Mouse (Mus musculus) ES-CJ7 (cell line): ENCODE results near the gene Eif4a3.
"Not testable (repeated sequence)": the region's sequence is repeated elsewhere in the genome, so short reads cannot be mapped to it uniquely, and the experiment has no call there.

Source experiments
- DNase-seq: peaks from one replicate; pipeline ENCODE4 v3.0.0; 2011; ENCODE audit warnings: low read depth, low spot score

The Eif4a3 gene

DNA sequence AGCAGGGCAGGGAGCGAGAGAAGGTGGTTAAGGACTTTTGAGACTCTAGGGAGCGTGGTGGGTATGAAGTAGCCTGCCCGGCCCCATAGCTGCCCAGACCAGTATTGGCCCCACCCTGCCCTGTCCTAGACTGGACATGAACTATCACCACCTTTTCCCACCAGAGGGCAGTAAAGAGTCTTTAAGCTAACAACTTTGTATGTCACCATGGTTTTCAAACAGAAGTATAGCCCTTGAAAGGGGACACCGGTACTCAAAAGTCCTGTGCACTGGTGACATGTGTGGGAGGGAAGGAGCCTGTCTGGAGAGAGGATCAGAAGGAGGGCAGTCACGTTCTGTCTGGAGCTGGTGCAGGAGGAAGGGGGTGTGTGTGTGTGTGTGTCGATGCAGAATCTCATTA is 50.9 kb downstream of the Eif4a3 start:
- peak; percentile 69 for DNase-seq

GRCm38 (mm10) chr11:119245543-119245942 is 54.3 kb downstream of the Eif4a3 start:
- not testable (repeated sequence) for DNase-seq

GRCm38 (mm10) chr11:119239480-119239879 is 60.4 kb downstream of the Eif4a3 start:
- DNase-seq: peak; percentile 86
